Mouse (Mus musculus): ENCODE measurements around the gene Pknox1. TPM values are rescaled to one million over a fixed set of nuclear protein-coding genes. Genes with fewer than 3 reads are reported as not detected.

The Pknox1 gene
- polyA plus RNA-seq, 1 experiment: 15.2 TPM

DNA sequence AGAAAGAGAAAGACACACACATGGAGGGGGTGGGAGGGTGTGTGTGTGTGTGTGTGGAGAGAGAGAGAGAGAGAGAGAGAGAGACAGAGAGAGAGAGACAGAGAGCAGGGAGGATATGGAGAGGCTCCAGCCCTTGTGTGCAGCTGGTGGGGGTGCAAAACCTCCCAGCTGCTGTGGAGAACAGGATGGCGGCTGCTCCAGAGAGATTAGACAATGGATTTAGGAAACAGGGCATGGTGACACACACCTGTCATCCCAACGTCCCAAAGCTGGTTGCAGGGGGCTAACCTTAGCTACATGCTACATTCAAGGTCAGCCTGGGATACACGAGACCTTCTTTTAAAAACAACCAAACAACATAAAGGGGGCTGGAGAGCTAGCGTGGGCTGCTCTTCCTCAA, 8.3 kb upstream of the Pknox1 start:
- WGBS: 69% methylated on average over 4 of the region's 4 CpGs
- no peak overlapping the region for H3K27ac ChIP-seq (ENCODE audit: insufficient read depth, low read depth, low read length)
- no peaks in the 10 kb centered on the region for H3K27me3 ChIP-seq (ENCODE audit: control insufficient read depth, insufficient read depth, low read length)

DNA sequence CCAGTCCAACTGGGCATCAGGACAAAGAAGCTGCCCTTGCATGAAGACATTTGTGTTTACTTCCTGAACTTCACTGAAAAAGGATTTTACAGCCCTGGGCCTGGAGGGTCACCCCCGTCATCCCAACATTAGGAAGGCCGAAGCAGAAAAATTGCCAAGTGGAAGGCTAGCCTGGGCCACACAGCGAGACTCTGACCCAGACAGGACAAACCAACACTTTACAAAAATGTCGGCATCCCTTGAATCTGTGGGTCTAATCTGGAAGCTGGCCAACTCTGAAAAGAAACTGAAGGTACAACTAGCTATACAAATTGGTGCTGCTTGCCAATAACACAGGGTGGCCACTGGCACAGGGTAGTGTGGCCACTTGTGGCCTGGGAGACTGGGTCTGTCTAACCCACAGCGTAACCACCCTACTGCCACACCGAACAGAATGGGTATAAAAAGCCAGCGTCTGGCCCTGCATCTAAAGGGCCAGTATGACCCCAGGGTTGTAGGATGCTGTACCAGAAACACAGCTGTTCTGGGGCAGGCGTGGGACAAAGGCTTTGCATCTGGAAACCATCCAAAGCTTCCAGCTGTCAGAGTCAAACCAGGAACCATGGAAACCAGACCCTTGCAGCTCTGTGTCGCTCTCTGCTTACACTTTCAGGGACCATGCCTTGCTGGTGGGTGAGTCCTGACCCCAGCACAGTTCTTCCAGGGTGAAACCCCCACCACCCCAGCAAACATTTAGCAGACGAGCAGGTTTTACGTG, 7.2 kb upstream of the Pknox1 start:
- H3K27ac ChIP-seq (ENCODE audit: insufficient read depth, low read depth, low read length): peak overlapping the region; percentile 3; the same call in 1 of the 2 replicates
- peak overlapping the region; percentile 59 for H3K4me3 ChIP-seq (ENCODE audit: low read depth, low read length)
- H3K4me1 ChIP-seq (ENCODE audit: control insufficient read depth, insufficient read depth, insufficient read length, low read length): peaks cover 11% of the 10 kb centered on the region; the same call in 1 of the 2 replicates
- no peaks in the 10 kb centered on the region for H3K27me3 ChIP-seq (ENCODE audit: control insufficient read depth, insufficient read depth, low read length)
- H3K36me3 ChIP-seq (ENCODE audit: control insufficient read depth, insufficient read depth, low read length): no peaks in the 10 kb centered on the region
- no peak for TF ChIP-seq CTCF (IDR thresholded peaks at IDR 0.05; ENCODE audit: extremely low read depth, insufficient read length, insufficient replicate concordance, low read depth, low read length)
- WGBS: 37% methylated on average over 11 of the region's 11 CpGs

More for the DNA sequence above, 8.3 kb upstream of the Pknox1 start:
- Histone ChIP-seq H3K4me1 (ENCODE audit: control insufficient read depth, insufficient read depth, insufficient read length, low read length) (peaks cover 11% of the 10 kb centered on the region; the same call in 1 of the 2 replicates), H3K36me3 (ENCODE audit: control insufficient read depth, insufficient read depth, low read length) (no peaks in the 10 kb centered on the region), H3K4me3 (ENCODE audit: low read depth, low read length) (no peak overlapping the region)
- TF ChIP-seq CTCF (IDR thresholded peaks at IDR 0.05; ENCODE audit: extremely low read depth, insufficient read length, insufficient replicate concordance, low read depth, low read length) (no peak), POLR2A (IDR thresholded peaks at IDR 0.05; ENCODE audit: low read depth, low read length) (no peak)

DNA sequence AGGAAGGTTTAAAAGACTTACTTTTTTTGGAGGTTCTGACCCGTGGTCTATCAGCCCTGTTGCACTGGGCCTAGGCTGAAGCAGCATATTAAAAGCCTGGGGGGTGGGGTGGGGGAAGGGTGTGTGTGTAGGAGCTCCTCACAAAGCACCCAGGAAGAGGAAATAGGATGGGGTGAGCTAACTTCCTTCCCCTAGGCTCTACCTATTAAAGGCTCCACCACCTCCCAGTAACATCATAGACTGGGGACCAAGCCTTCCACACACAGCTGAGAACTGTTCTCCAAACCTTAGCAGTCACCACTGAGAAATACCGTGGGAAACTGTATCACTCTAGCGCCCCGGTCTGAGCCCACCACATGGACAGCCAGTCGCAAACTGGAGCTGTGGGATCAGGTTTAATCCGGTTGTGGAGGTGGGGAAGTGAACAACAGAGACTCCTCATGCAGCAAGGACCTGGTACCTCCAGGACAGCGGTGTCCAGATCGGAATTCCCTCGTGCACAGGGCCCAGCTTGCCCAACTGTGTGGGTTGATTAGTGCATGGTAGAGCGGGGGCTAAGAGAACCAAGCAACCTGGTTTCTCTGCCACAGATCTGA, 6.5 kb upstream of the Pknox1 start:
- H3K4me3 ChIP-seq (ENCODE audit: low read depth, low read length): peak overlapping the region; percentile 59
- TF ChIP-seq POLR2A (IDR thresholded peaks at IDR 0.05; ENCODE audit: low read depth, low read length) (no peak), CTCF (IDR thresholded peaks at IDR 0.05; ENCODE audit: extremely low read depth, insufficient read length, insufficient replicate concordance, low read depth, low read length) (no peak)
- no peaks in the 10 kb centered on the region for H3K36me3 ChIP-seq (ENCODE audit: control insufficient read depth, insufficient read depth, low read length)
- no peaks in the 10 kb centered on the region for H3K27me3 ChIP-seq (ENCODE audit: control insufficient read depth, insufficient read depth, low read length)
- peaks cover 11% of the 10 kb centered on the region; the same call in 1 of the 2 replicates for H3K4me1 ChIP-seq (ENCODE audit: control insufficient read depth, insufficient read depth, insufficient read length, low read length)
- peak overlapping the region; percentile 3; the same call in 1 of the 2 replicates for H3K27ac ChIP-seq (ENCODE audit: insufficient read depth, low read depth, low read length)
- WGBS: 82% methylated on average over 10 of the region's 10 CpGs

GRCm38 (mm10) chr17:31559021-31559789, 5.3 kb upstream of the Pknox1 start:
- TF ChIP-seq CTCF (IDR thresholded peaks at IDR 0.05; ENCODE audit: extremely low read depth, insufficient read length, insufficient replicate concordance, low read depth, low read length) (no peak), POLR2A (IDR thresholded peaks at IDR 0.05; ENCODE audit: low read depth, low read length) (no peak)
- H3K27me3 ChIP-seq (ENCODE audit: control insufficient read depth, insufficient read depth, low read length): no peaks in the 10 kb centered on the region
- H3K4me1 ChIP-seq (ENCODE audit: control insufficient read depth, insufficient read depth, insufficient read length, low read length): peaks cover 14% of the 10 kb centered on the region; the same call in 1 of the 2 replicates
- no peak overlapping the region for H3K27ac ChIP-seq (ENCODE audit: insufficient read depth, low read depth, low read length)
- 86% methylated on average over 11 of the region's 11 CpGs for WGBS
- no peaks in the 10 kb centered on the region for H3K36me3 ChIP-seq (ENCODE audit: control insufficient read depth, insufficient read depth, low read length)
- no peak overlapping the region for H3K4me3 ChIP-seq (ENCODE audit: low read depth, low read length)

DNA sequence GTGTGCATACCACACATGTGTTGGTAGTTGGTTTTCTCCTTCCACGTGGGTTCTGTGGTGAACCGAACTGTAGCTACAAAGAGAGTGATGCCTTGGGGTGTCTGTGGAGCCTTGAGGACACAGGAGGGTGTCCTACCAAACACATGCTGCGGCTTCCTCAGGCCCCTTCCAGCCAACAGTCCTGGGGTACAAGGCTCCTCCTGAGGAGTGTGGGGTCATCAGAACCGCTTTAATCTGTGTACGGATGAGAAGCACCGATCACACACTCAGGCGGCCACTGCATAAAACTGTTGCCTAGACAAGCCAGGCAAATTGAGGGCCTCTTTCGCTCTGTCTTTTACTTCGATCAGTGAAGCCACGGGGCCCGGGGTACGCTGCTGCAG, 911 bp upstream of the Pknox1 start:
- peak overlapping the region; percentile 79 for H3K4me3 ChIP-seq (ENCODE audit: low read depth, low read length)
- 16% methylated on average over 12 of the region's 12 CpGs for WGBS
- no peak for TF ChIP-seq POLR2A (IDR thresholded peaks at IDR 0.05; ENCODE audit: low read depth, low read length)
- TF ChIP-seq CTCF (IDR thresholded peaks at IDR 0.05; ENCODE audit: extremely low read depth, insufficient read length, insufficient replicate concordance, low read depth, low read length): no peak
- no peaks in the 10 kb centered on the region for H3K36me3 ChIP-seq (ENCODE audit: control insufficient read depth, insufficient read depth, low read length)
- no peaks in the 10 kb centered on the region for H3K27me3 ChIP-seq (ENCODE audit: control insufficient read depth, insufficient read depth, low read length)
- peaks cover 6% of the 10 kb centered on the region; the same call in 1 of the 2 replicates for H3K4me1 ChIP-seq (ENCODE audit: control insufficient read depth, insufficient read depth, insufficient read length, low read length)
- peak overlapping the region; percentile 89 for H3K27ac ChIP-seq (ENCODE audit: insufficient read depth, low read depth, low read length)

DNA sequence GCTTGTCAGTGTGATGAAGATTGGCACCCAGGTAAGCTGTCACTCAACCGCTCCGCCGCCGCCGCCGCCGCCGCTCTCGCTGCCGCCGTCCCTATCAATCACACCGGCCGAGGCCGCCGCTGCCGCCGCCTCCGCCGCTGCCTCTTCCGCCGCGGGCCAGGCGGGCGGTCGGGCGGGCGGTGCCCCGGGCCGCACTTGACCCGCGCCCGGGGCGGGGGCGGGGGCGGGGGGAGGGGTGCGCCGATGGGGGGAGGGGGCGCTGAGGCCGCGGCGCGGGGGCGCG, 265 bp downstream of the Pknox1 start:
- WGBS: 1% methylated on average over 20 of the region's 44 CpGs
- peaks cover 6% of the 10 kb centered on the region; the same call in 1 of the 2 replicates for H3K4me1 ChIP-seq (ENCODE audit: control insufficient read depth, insufficient read depth, insufficient read length, low read length)
- TF ChIP-seq CTCF (IDR thresholded peaks at IDR 0.05; ENCODE audit: extremely low read depth, insufficient read length, insufficient replicate concordance, low read depth, low read length) (no peak), POLR2A (IDR thresholded peaks at IDR 0.05; ENCODE audit: low read depth, low read length) (peak; percentile 32; the same call in 1 of the 2 replicates)
- H3K36me3 ChIP-seq (ENCODE audit: control insufficient read depth, insufficient read depth, low read length): no peaks in the 10 kb centered on the region
- peak overlapping the region; percentile 44; the same call in 1 of the 2 replicates for H3K27ac ChIP-seq (ENCODE audit: insufficient read depth, low read depth, low read length)
- H3K4me3 ChIP-seq (ENCODE audit: low read depth, low read length): peak overlapping the region; percentile 100
- H3K27me3 ChIP-seq (ENCODE audit: control insufficient read depth, insufficient read depth, low read length): no peaks in the 10 kb centered on the region
